Mouse (Mus musculus) forebrain, embryonic 14.5 days (tissue): Measurements from ENCODE around the gene Prex1. TPM values are rescaled to one million over a fixed set of nuclear protein-coding genes. Genes with fewer than 3 reads are reported as not detected.

Source experiments
- ATAC-seq: fragments of 200-750 bp; cut with Nextera tagmentation; 2 replicates; pipeline ENCODE4 v1.8.0; 2017; ENCODE audit warnings: mild to moderate bottlenecking, moderate library complexity
- DNase-seq: peaks from one replicate; pipeline ENCODE4 v3.0.0-alpha.2; 2015; ENCODE audit warnings: low spot score
- H3K27ac ChIP-seq: fragments of 300-500 bp; sonication (generic); 2 replicates; pipeline ENCODE4 v1.5.1; 2014; ENCODE audit warnings: low read depth, mild to moderate bottlenecking, control low read depth, low read length, moderate library complexity
- H3K27me3 ChIP-seq: fragments of 300-500 bp; sonication (generic); replicated peaks from 2 replicates; pipeline ENCODE4 v1.6.1; 2014; ENCODE audit warnings: low read length, control low read depth, mixed read lengths; ENCODE audit not compliant: control insufficient read depth, insufficient read depth
- H3K36me3 ChIP-seq: fragments of 300-500 bp; sonication (generic); 2 replicates; pipeline ENCODE4 v1.6.1; 2014; ENCODE audit warnings: low read length, control low read depth; ENCODE audit not compliant: control insufficient read depth, insufficient read depth
- H3K4me1 ChIP-seq: fragments of 300-500 bp; sonication (generic); 2 replicates; pipeline ENCODE4 v1.6.1; 2014; ENCODE audit warnings: antibody characterized with exemption, low read length, control low read depth; ENCODE audit not compliant: control insufficient read depth, insufficient read depth
- H3K4me2 ChIP-seq: fragments of 300-500 bp; sonication (generic); 2 replicates; pipeline ENCODE4 v1.6.1; 2014; ENCODE audit warnings: mild to moderate bottlenecking, control low read depth, low read length
- H3K4me3 ChIP-seq: fragments of 300-500 bp; sonication (generic); 2 replicates; pipeline ENCODE4 v1.5.1; 2014; ENCODE audit warnings: low read depth, low read length, control low read depth
- H3K9ac ChIP-seq: fragments of 300-500 bp; sonication (generic); 2 replicates; pipeline ENCODE4 v1.6.1; 2014; ENCODE audit warnings: mild to moderate bottlenecking, low read length, control low read depth, moderate library complexity
- H3K9me3 ChIP-seq: fragments of 300-500 bp; sonication (generic); replicated peaks from 2 replicates; pipeline ENCODE4 v1.6.1; 2016; ENCODE audit warnings: low read length, control low read depth, mixed read lengths; ENCODE audit not compliant: control insufficient read depth
- WGBS: fragments of 180-500 bp; shearing (Covaris S2); extraction: QIAGEN DNeasy Blood & Tissue Kit; methylation state at CpG from one replicate; pipeline ENCODE4 v1.1.7; 2014; 5-methylcytosine and 5-hydroxymethylcytosine counted together
- polyA plus RNA-seq: library from polyadenylated mRNA; unstranded; fragments of >200 nt; fragmentation: Nextera tagmentation; extraction: Ambion mirVana; gene quantifications from 2 replicates; pipeline ENCODE4 v1.2.1, GENCODE M21; 2014

Gene Prex1
- polyA plus RNA-seq, 1 experiment from 2014 or later: 28.4 TPM

- ATAC-seq (no peak), DNase-seq (no peak)
- Histone ChIP-seq H3K9ac (no peak overlapping the region), H3K27ac (no peak overlapping the region), H3K9me3 (no peaks in the 10 kb centered on the region), H3K27me3 (no peaks in the 10 kb centered on the region), H3K4me3 (no peak overlapping the region), H3K4me1 (peaks cover 3% of the 10 kb centered on the region; the same call in 1 of the 2 replicates), H3K4me2 (no peak overlapping the region), H3K36me3 (peaks cover 8% of the 10 kb centered on the region)
- WGBS: 82% methylated on average over 12 of the region's 12 CpGs
Measured at GRCm38 (mm10) chr2:166646434-166647088, 67.1 kb downstream of the Prex1 start.

- 75% methylated on average over 11 of the region's 11 CpGs for WGBS
- Histone ChIP-seq H3K9ac (no peak overlapping the region), H3K4me1 (no peaks in the 10 kb centered on the region)
Measured at GRCm38 (mm10) chr2:166644816-166645215, 68.8 kb downstream of the Prex1 start.

DNA sequence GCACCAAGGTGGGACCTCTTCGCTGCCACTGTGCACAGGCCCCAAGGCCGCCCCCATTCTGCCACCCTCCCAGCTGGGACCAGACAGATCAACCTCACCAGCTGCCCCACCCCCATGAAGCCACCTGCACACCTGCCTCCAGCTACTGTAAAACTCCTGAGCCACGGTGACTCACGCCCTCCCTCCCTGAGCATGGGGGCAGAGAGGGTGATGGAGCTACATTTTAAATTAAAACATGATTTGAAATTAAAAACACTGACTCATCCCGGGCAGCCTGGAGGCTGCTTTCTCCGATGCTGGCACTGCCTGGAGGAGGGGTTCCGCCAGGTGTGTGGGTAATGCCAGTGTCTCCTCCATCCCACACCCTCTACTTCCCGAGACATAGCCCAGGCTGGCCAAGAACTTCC, 71.0 kb downstream of the Prex1 start:
- peaks cover 20% of the 10 kb centered on the region for H3K36me3 ChIP-seq
- no peak overlapping the region for H3K9ac ChIP-seq
- H3K9me3 ChIP-seq: no peaks in the 10 kb centered on the region
- H3K4me2 ChIP-seq: no peak overlapping the region
- ATAC-seq (no peak), DNase-seq (no peak)
- H3K27me3 ChIP-seq: no peaks in the 10 kb centered on the region
- no peak overlapping the region for H3K4me3 ChIP-seq
- no peak overlapping the region for H3K27ac ChIP-seq
- 0 out of 2 replicates have a peak, but pooled peaks cover 2% of the 10 kb centered on the region for H3K4me1 ChIP-seq
- 86% methylated on average over 8 of the region's 8 CpGs for WGBS

More at GRCm38 (mm10) chr2:166644816-166645215, 68.8 kb downstream of the Prex1 start:
- Histone ChIP-seq H3K27ac (no peak overlapping the region), H3K36me3 (peaks cover 13% of the 10 kb centered on the region), H3K27me3 (no peaks in the 10 kb centered on the region), H3K9me3 (no peaks in the 10 kb centered on the region), H3K4me2 (no peak overlapping the region), H3K4me3 (no peak overlapping the region)
- DNase-seq: no peak
- no peak for ATAC-seq

DNA sequence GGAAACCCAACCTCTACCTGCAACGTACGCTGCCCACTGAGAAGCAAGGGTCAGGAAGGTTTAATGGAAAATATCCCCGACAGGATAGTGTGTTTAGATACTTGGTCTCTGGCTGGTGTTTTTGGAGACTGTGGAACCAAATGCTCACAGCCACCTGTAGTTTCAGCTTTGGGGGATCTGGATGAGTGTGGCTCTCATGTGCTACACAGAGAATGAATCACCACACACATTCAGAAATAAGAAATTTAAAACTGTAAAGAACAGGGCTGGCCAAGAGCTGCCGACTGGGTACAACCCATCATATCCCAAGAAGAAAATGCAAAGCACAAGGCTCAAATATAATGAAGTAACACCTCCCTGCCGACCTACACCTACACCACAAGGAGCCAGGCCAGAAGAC, 73.9 kb downstream of the Prex1 start:
- no peak overlapping the region for H3K4me3 ChIP-seq
- no peak overlapping the region for H3K4me2 ChIP-seq
- H3K9ac ChIP-seq: no peak overlapping the region
- peaks cover 15% of the 10 kb centered on the region; the same call in 1 of the 2 replicates for H3K4me1 ChIP-seq
- no peaks in the 10 kb centered on the region for H3K9me3 ChIP-seq
- H3K27me3 ChIP-seq: no peaks in the 10 kb centered on the region
- ATAC-seq (no peak), DNase-seq (no peak)
- H3K27ac ChIP-seq: no peak overlapping the region
- 95% methylated on average over 5 of the region's 5 CpGs for WGBS
- peaks cover 20% of the 10 kb centered on the region for H3K36me3 ChIP-seq

GRCm38 (mm10) chr2:166638947-166639641, 74.5 kb downstream of the Prex1 start:
- H3K27ac ChIP-seq: no peak overlapping the region
- H3K9me3 ChIP-seq: no peaks in the 10 kb centered on the region
- WGBS: 87% methylated on average over 18 of the region's 18 CpGs
- no peaks in the 10 kb centered on the region for H3K27me3 ChIP-seq
- no peak for DNase-seq
- no peak overlapping the region for H3K4me2 ChIP-seq
- H3K4me1 ChIP-seq: peaks cover 15% of the 10 kb centered on the region; the same call in 1 of the 2 replicates
- peaks cover 16% of the 10 kb centered on the region for H3K36me3 ChIP-seq
- ATAC-seq: no peak
- H3K4me3 ChIP-seq: no peak overlapping the region
- no peak overlapping the region for H3K9ac ChIP-seq

DNA sequence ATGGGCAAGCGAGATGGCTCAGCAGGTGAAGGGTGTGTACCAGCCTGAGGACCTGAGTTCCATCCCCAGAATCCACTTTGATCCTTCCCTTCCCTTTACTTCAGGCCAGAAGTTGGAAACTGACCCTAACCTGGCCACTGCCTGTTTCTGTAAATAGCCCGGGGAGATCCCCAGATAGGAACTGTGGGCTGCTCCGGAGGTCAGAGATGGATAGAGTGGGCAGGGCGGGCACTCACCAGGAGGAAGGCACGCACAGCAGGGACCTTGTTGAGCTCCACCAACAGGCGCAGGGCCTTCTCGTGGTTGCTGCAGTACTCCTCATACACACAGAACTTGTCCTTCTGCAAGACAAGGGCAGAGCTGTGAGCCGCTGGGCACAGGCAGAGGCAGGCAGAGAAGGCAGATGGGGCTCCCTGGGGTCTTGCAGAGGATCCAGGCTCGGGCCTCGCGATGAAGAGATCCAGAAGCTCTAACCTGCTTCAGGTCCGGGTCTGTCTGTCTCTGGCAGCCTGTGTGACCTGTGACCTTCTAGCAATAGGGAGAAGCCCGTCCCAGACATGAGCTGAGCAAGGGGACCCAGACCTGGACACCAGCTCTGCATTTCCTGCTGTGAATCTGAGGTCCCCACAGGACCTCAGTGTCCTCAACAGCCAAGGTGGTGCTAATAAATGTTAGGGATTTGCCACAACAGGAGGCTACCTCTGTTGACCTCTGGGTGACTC, 75.4 kb downstream of the Prex1 start:
- H3K4me3 ChIP-seq: no peak overlapping the region
- no peaks in the 10 kb centered on the region for H3K9me3 ChIP-seq
- no peaks in the 10 kb centered on the region for H3K27me3 ChIP-seq
- H3K36me3 ChIP-seq: peaks cover 16% of the 10 kb centered on the region
- H3K4me2 ChIP-seq: no peak overlapping the region
- H3K27ac ChIP-seq: no peak overlapping the region; the same call in 1 of the 2 replicates
- DNase-seq (no peak), ATAC-seq (no peak)
- H3K4me1 ChIP-seq: peaks cover 15% of the 10 kb centered on the region; the same call in 1 of the 2 replicates
- WGBS: 85% methylated on average over 13 of the region's 13 CpGs
- no peak overlapping the region for H3K9ac ChIP-seq

GRCm38 (mm10) chr2:166637673-166637990, 76.0 kb downstream of the Prex1 start:
- H3K27me3 ChIP-seq: no peaks in the 10 kb centered on the region
- no peaks in the 10 kb centered on the region for H3K9me3 ChIP-seq
- DNase-seq (no peak), ATAC-seq (no peak)
- no peak overlapping the region for H3K4me2 ChIP-seq
- 94% methylated on average over 4 of the region's 4 CpGs for WGBS
- no peak overlapping the region for H3K4me3 ChIP-seq
- H3K27ac ChIP-seq: peak overlapping the region; percentile 69; the same call in 1 of the 2 replicates
- peaks cover 21% of the 10 kb centered on the region for H3K36me3 ChIP-seq
- H3K4me1 ChIP-seq: peaks cover 15% of the 10 kb centered on the region; the same call in 1 of the 2 replicates
- H3K9ac ChIP-seq: 0 out of 2 replicates have a peak overlapping the region, but pooled peaks have one; percentile 5

DNA sequence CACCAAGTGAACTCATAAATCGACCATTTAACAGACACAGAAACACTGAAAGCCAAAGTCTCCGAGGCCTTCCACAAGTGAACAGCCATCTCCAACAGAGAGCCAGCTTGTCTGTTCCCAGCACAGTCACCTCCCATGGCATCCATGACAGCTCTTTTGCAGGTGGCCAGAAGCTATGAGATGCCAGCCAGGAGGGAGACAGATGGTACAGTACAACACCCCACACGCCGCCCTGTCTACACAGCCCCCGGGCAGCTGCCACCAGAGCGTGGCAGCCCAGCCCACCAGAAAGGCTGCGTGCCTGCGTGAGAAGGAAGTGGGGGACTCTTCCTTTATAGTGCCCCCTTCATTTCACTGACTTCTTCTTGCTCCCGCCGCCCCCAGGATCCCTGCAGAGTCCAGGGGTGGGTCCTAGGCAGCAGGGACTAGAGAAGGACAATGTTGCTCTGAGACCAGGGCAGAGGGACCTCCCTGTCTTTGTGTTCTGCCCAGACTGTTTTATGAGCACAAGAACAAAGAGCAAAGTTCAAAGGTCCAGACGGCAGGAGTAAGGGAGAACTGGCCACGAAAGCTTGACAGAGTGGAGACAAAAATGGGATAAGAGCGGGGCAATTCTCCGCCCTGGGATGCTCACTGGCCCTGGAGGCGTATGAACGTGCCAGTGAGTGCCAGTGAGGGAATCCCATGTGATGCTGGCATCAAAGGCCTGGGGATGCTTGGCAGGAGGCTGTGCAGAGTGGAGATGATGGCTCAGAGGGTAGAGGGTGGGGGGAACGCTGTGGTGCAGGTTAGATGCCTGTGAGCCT, 76.6 kb downstream of the Prex1 start:
- H3K4me1 ChIP-seq: peaks cover 15% of the 10 kb centered on the region; the same call in 1 of the 2 replicates
- peak; percentile 81 for DNase-seq
- H3K36me3 ChIP-seq: peaks cover 18% of the 10 kb centered on the region

More for the DNA sequence above, 76.6 kb downstream of the Prex1 start:
- 48% methylated on average over 17 of the region's 17 CpGs for WGBS
- H3K4me2 ChIP-seq: no peak overlapping the region
- H3K9ac ChIP-seq: peak overlapping the region; percentile 13; the same call in 1 of the 2 replicates
- peak overlapping the region; percentile 69 for H3K27ac ChIP-seq
- H3K9me3 ChIP-seq: no peaks in the 10 kb centered on the region
- no peaks in the 10 kb centered on the region for H3K27me3 ChIP-seq
- no peak overlapping the region for H3K4me3 ChIP-seq
- peak; percentile 85 for ATAC-seq
